Mouse (Mus musculus) heart, postnatal 0 days (tissue): ENCODE measurements around the gene Pard3.

Source experiments
- CTCF ChIP-seq: IDR thresholded peaks from 2 replicates; pipeline ENCODE4 v1.5.1; 2016; ENCODE audit warnings: antibody characterized with exemption, control low read depth, low read depth
- EP300 ChIP-seq: IDR thresholded peaks from 2 replicates; pipeline ENCODE4 v1.6.1; 2016; ENCODE audit warnings: antibody characterized with exemption, low read depth

DNA sequence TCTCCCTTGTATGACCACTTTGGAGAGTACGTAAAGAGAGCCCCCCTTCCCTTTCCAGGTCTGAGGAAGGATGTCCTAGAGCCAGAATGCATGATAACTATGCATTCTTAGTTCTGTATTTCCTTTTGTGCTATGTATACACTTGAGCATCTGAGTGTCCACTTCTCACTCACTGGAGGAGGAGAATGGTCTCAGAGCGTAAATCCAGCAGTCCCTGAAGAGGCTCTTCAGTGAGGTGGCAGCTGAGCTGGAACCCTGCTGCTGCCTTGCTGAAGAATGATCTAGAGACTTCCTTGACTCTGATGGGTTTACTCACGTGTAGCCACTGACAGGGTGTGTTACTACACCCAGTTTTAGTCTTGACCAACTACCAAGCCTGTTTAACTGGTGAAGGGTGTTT, 107.2 kb downstream of the Pard3 start:
- TF ChIP-seq CTCF (no peak), EP300 (no peak)
